Mouse (Mus musculus): ENCODE measurements at regions not wholly inside any gene's neighbourhood (a gene's known extent, or its start where the extent isn't known, plus 50 kb on each side); places are given as distances from the start of the nearest gene placed in this dataset.
"Not testable (repeated sequence)": the region's sequence is repeated elsewhere in the genome, so short reads cannot be mapped to it uniquely, and the experiment has no call there.

GRCm38 (mm10) chrX:127484659-127485058 is 90.6 kb downstream of the 4921511C20Rik start:
- peak; percentile 2 for DNase-seq (ENCODE audit: low spot score)

GRCm38 (mm10) chrX:127519114-127519513 is 125.0 kb downstream of the 4921511C20Rik start:
- no peak for DNase-seq (ENCODE audit: low spot score)

- not testable (repeated sequence) for DNase-seq (ENCODE audit: low spot score)
These were observed 130.4 kb downstream of the 4921511C20Rik start for GRCm38 (mm10) chrX:127524543-127524942.

GRCm38 (mm10) chrX:127554001-127554400 is 159.9 kb downstream of the 4921511C20Rik start:
- DNase-seq (ENCODE audit: low spot score) = no peak
